Mouse (Mus musculus): ENCODE measurements around the gene Mex3d.

GRCm38 (mm10) chr10:80384709-80385108, 2.8 kb downstream of the Mex3d start:
- TF ChIP-seq HCFC1 (IDR thresholded peaks at IDR 0.05; ENCODE audit: low read depth, low read length): no peak
- TF ChIP-seq CTCF (IDR thresholded peaks at IDR 0.05 in 2 of 3, conservative IDR thresholded peaks at IDR 0.05 in 1 of 3; ENCODE audit: control insufficient read depth in 1 of 3, insufficient read depth in 1 of 3, low read depth in 2 of 3, low read length in 3 of 3, poor library complexity in 1 of 3, severe bottlenecking in 1 of 3): no peak
- no peak for TF ChIP-seq MYC (IDR thresholded peaks at IDR 0.05; ENCODE audit: low read depth, low read length)
- TF ChIP-seq RCOR1 (IDR thresholded peaks at IDR 0.05; ENCODE audit: low read depth, low read length): no peak
- TF ChIP-seq SMC3 (IDR thresholded peaks at IDR 0.05; ENCODE audit: low read depth, low read length): no peak
- TF ChIP-seq USF2 (IDR thresholded peaks at IDR 0.05; ENCODE audit: borderline replicate concordance in 1 of 2, insufficient read depth in 1 of 2, low read depth in 1 of 2, low read length in 2 of 2): no peak
